Mouse (Mus musculus): ENCODE results near the gene Gins2. TPM values are rescaled to one million over a fixed set of nuclear protein-coding genes. Genes with fewer than 3 reads are reported as not detected.

The Gins2 gene
- polyA plus RNA-seq (2012; rRNA removed): 6.4 and 6.9 TPM in 2 replicates

GRCm38 (mm10) chr8:120588908-120589771, at the start of gene Gins2:
TSS of gene Gins2 (minus strand) at chr8:120589304.
- peak; percentile 100 for DNase-seq
- TF ChIP-seq CTCF (conservative IDR thresholded peaks at IDR 0.05; ENCODE audit: insufficient read depth, insufficient read length, low read depth, low read length) (0 out of 2 replicates have a peak, but pooled peaks have one; percentile 0), POLR2A (IDR thresholded peaks at IDR 0.05; ENCODE audit: low read depth, low read length) (peak; percentile 12)
- H3K36me3 ChIP-seq (ENCODE audit: control insufficient read depth, insufficient read depth, low read length): no peaks in the 10 kb centered on the region
- no peaks in the 10 kb centered on the region for H3K27me3 ChIP-seq (replicated peaks; ENCODE audit: control insufficient read depth, insufficient read depth, low read length)
- peak within 1 kb of the TSS; percentile 35; the same call in 1 of the 2 replicates for H3K27ac ChIP-seq (ENCODE audit: insufficient read depth, low read depth, low read length)
- 0 out of 2 replicates have a peak, but pooled peaks cover 4% of the 10 kb centered on the region for H3K4me1 ChIP-seq (ENCODE audit: control insufficient read depth, insufficient read depth, low read length)
- under 1% methylated on average over 67 of the region's 67 CpGs for whole genome bisulfite sequencing
- peak within 1 kb of the TSS; percentile 61 for H3K4me3 ChIP-seq (ENCODE audit: insufficient read depth, low read depth, low read length)

- H3K4me1 ChIP-seq (ENCODE audit: control insufficient read depth, insufficient read depth, low read length): no peaks in the 10 kb centered on the region
- H3K27ac ChIP-seq (ENCODE audit: insufficient read depth, low read depth, low read length): no peak overlapping the region
- no peak for TF ChIP-seq POLR2A (IDR thresholded peaks at IDR 0.05; ENCODE audit: low read depth, low read length)
- TF ChIP-seq CTCF (conservative IDR thresholded peaks at IDR 0.05; ENCODE audit: insufficient read depth, insufficient read length, low read depth, low read length): no peak
- peak overlapping the region; percentile 40 for H3K4me3 ChIP-seq (ENCODE audit: insufficient read depth, low read depth, low read length)
- no peaks in the 10 kb centered on the region for H3K27me3 ChIP-seq (replicated peaks; ENCODE audit: control insufficient read depth, insufficient read depth, low read length)
- no peaks in the 10 kb centered on the region for H3K36me3 ChIP-seq (ENCODE audit: control insufficient read depth, insufficient read depth, low read length)
- peak; percentile 87 for DNase-seq
- 2% methylated on average over 42 of the region's 42 CpGs for WGBS
Measured at GRCm38 (mm10) chr8:120634329-120634839, 45.3 kb upstream of the Gins2 start.

GRCm38 (mm10) chr8:120633665-120634271, 44.7 kb upstream of the Gins2 start:
- 7% methylated on average over 44 of the region's 44 CpGs for WGBS
- no peaks in the 10 kb centered on the region for H3K27me3 ChIP-seq (replicated peaks; ENCODE audit: control insufficient read depth, insufficient read depth, low read length)
- peak overlapping the region; percentile 40 for H3K4me3 ChIP-seq (ENCODE audit: insufficient read depth, low read depth, low read length)
- no peak for DNase-seq
- H3K36me3 ChIP-seq (ENCODE audit: control insufficient read depth, insufficient read depth, low read length): no peaks in the 10 kb centered on the region
- H3K27ac ChIP-seq (ENCODE audit: insufficient read depth, low read depth, low read length): no peak overlapping the region
- TF ChIP-seq CTCF (conservative IDR thresholded peaks at IDR 0.05; ENCODE audit: insufficient read depth, insufficient read length, low read depth, low read length) (no peak), POLR2A (IDR thresholded peaks at IDR 0.05; ENCODE audit: low read depth, low read length) (no peak)
- no peaks in the 10 kb centered on the region for H3K4me1 ChIP-seq (ENCODE audit: control insufficient read depth, insufficient read depth, low read length)

- 0 out of 2 replicates have a peak overlapping the region, but pooled peaks have one; percentile 40 for H3K4me3 ChIP-seq (ENCODE audit: insufficient read depth, low read depth, low read length)
- H3K4me1 ChIP-seq (ENCODE audit: control insufficient read depth, insufficient read depth, low read length): no peaks in the 10 kb centered on the region
- H3K27ac ChIP-seq (ENCODE audit: insufficient read depth, low read depth, low read length): no peak overlapping the region
- WGBS: 70% methylated on average over 17 of the region's 17 CpGs
- H3K27me3 ChIP-seq (replicated peaks; ENCODE audit: control insufficient read depth, insufficient read depth, low read length): no peaks in the 10 kb centered on the region
- TF ChIP-seq CTCF (conservative IDR thresholded peaks at IDR 0.05; ENCODE audit: insufficient read depth, insufficient read length, low read depth, low read length) (no peak), POLR2A (IDR thresholded peaks at IDR 0.05; ENCODE audit: low read depth, low read length) (no peak)
- no peak for DNase-seq
- no peaks in the 10 kb centered on the region for H3K36me3 ChIP-seq (ENCODE audit: control insufficient read depth, insufficient read depth, low read length)
Measured at GRCm38 (mm10) chr8:120632969-120633664, 44.0 kb upstream of the Gins2 start.

- TF ChIP-seq CTCF (conservative IDR thresholded peaks at IDR 0.05; ENCODE audit: insufficient read depth, insufficient read length, low read depth, low read length): no peak
- no peak for TF ChIP-seq POLR2A (IDR thresholded peaks at IDR 0.05; ENCODE audit: low read depth, low read length)
- H3K27me3 ChIP-seq (replicated peaks; ENCODE audit: control insufficient read depth, insufficient read depth, low read length): no peaks in the 10 kb centered on the region
- 90% methylated on average over 21 of the region's 21 CpGs for WGBS
- no peaks in the 10 kb centered on the region for H3K4me1 ChIP-seq (ENCODE audit: control insufficient read depth, insufficient read depth, low read length)
- no peak for DNase-seq
- no peak overlapping the region for H3K27ac ChIP-seq (ENCODE audit: insufficient read depth, low read depth, low read length)
- no peak overlapping the region for H3K4me3 ChIP-seq (ENCODE audit: insufficient read depth, low read depth, low read length)
- H3K36me3 ChIP-seq (ENCODE audit: control insufficient read depth, insufficient read depth, low read length): no peaks in the 10 kb centered on the region
Measured at GRCm38 (mm10) chr8:120631441-120632375, 42.6 kb upstream of the Gins2 start.

GRCm38 (mm10) chr8:120630848-120631247, 41.7 kb upstream of the Gins2 start:
- no peaks in the 10 kb centered on the region for H3K36me3 ChIP-seq (ENCODE audit: control insufficient read depth, insufficient read depth, low read length)
- TF ChIP-seq POLR2A (IDR thresholded peaks at IDR 0.05; ENCODE audit: low read depth, low read length) (no peak), CTCF (conservative IDR thresholded peaks at IDR 0.05; ENCODE audit: insufficient read depth, insufficient read length, low read depth, low read length) (no peak)
- no peak for DNase-seq
- H3K4me3 ChIP-seq (ENCODE audit: insufficient read depth, low read depth, low read length): no peak overlapping the region
- H3K27me3 ChIP-seq (replicated peaks; ENCODE audit: control insufficient read depth, insufficient read depth, low read length): no peaks in the 10 kb centered on the region
- H3K27ac ChIP-seq (ENCODE audit: insufficient read depth, low read depth, low read length): no peak overlapping the region
- no peaks in the 10 kb centered on the region for H3K4me1 ChIP-seq (ENCODE audit: control insufficient read depth, insufficient read depth, low read length)
- 61% methylated on average over 6 of the region's 6 CpGs for WGBS
